Mouse (Mus musculus) forebrain, embryonic 13.5 days (tissue): Measurements from ENCODE around the gene Tldc2. TPM values are rescaled to one million over a fixed set of nuclear protein-coding genes. Genes with fewer than 3 reads are reported as not detected.

Experiments
- ATAC-seq: fragments of 200-750 bp; cut with Nextera tagmentation; 2 replicates; pipeline ENCODE4 v1.8.0; 2017
- H3K27ac ChIP-seq: fragments of 300-500 bp; sonication (generic); 2 replicates; pipeline ENCODE4 v1.5.1; 2015; ENCODE audit warnings: inconsistent platforms, mild to moderate bottlenecking, moderate library complexity
- H3K27me3 ChIP-seq: fragments of 300-500 bp; sonication (generic); 2 replicates; pipeline ENCODE4 v1.6.1; 2015; ENCODE audit warnings: mild to moderate bottlenecking, inconsistent platforms
- H3K36me3 ChIP-seq: fragments of 300-500 bp; sonication (generic); 2 replicates; pipeline ENCODE4 v1.6.1; 2015; ENCODE audit warnings: mild to moderate bottlenecking, inconsistent platforms; ENCODE audit not compliant: poor library complexity, severe bottlenecking
- H3K4me1 ChIP-seq: fragments of 300-500 bp; sonication (generic); 2 replicates; pipeline ENCODE4 v1.6.1; 2015; ENCODE audit warnings: inconsistent platforms
- H3K4me2 ChIP-seq: fragments of 300-500 bp; sonication (generic); 2 replicates; pipeline ENCODE4 v1.6.1; 2015; ENCODE audit warnings: inconsistent platforms, mild to moderate bottlenecking, moderate library complexity
- H3K4me3 ChIP-seq: fragments of 300-500 bp; sonication (generic); 2 replicates; pipeline ENCODE4 v1.5.1; 2015; ENCODE audit warnings: mild to moderate bottlenecking, inconsistent platforms
- H3K9ac ChIP-seq: fragments of 300-500 bp; sonication (generic); 2 replicates; pipeline ENCODE4 v1.6.1; 2015; ENCODE audit warnings: mild to moderate bottlenecking, inconsistent platforms
- H3K9me3 ChIP-seq: fragments of 300-500 bp; sonication (generic); replicated peaks from 2 replicates; pipeline ENCODE4 v1.6.1; 2016; ENCODE audit warnings: inconsistent platforms
- WGBS: fragments of 180-500 bp; shearing (Covaris S2); methylation state at CpG from one replicate; pipeline ENCODE4 v1.1.7; 2015; 5-methylcytosine and 5-hydroxymethylcytosine counted together
- polyA plus RNA-seq: library from polyadenylated mRNA; unstranded; fragments of >200 nt; fragmentation: Nextera tagmentation; extraction: Ambion mirVana; gene quantifications from 2 replicates; pipeline ENCODE4 v1.2.1, GENCODE M21; 2015

Tldc2 gene
- polyA plus RNA-seq, 1 experiment from 2014 or later = not detected

DNA sequence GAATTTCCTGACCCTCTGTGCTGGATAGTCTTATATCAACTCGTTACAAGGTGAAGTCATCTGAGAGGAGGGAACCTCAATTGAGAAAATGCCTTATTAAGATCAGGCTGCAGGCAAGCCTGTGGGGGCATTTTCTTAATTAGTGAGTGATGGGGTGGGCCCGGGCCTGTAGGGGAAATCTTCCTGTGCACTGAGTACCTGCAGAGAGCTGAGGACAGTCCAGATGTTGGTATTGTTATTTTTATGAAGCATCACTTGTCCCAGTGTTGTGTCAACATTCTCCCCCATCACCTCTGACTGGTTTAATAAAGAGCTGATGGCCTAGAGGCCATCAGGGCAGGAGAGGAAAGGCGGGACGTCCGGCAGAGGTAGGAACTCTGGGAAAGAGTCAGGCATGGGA lies 57.3 kb downstream of the Tldc2 start:
- no peak overlapping the region for H3K9ac ChIP-seq
- no peak for ATAC-seq
- no peak overlapping the region for H3K4me2 ChIP-seq
- H3K4me3 ChIP-seq = no peak overlapping the region
- 61% methylated on average over 5 of the region's 5 CpGs for WGBS
- H3K27me3 ChIP-seq = no peaks in the 10 kb centered on the region
- H3K27ac ChIP-seq = no peak overlapping the region
- H3K4me1 ChIP-seq = no peaks in the 10 kb centered on the region
- peaks cover 10% of the 10 kb centered on the region for H3K9me3 ChIP-seq
- H3K36me3 ChIP-seq = peaks cover 39% of the 10 kb centered on the region

DNA sequence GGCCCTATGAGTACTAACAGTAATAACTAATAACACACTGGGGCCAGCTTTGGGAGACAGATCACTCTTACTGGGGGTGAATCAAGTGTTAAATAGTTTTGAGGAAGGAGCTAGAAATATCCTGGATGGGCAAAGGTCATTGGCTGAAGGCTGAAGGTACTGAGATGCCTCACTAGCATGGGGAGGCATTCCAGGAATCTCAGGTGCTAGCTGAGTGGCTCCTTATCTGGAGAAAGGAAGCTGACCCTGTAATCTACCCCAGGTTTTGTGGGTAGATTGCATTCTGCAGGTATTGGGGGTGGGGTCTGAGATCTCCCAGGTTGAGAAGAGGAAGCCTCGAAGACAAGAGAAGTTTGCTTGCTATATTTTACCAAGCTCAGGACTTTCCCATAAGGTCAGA lies 58.3 kb downstream of the Tldc2 start:
- Histone ChIP-seq H3K4me2 (no peak overlapping the region), H3K9ac (no peak overlapping the region), H3K27me3 (no peaks in the 10 kb centered on the region), H3K4me1 (no peaks in the 10 kb centered on the region), H3K36me3 (peaks cover 50% of the 10 kb centered on the region), H3K9me3 (0 out of 2 replicates have a peak, but pooled peaks cover 4% of the 10 kb centered on the region), H3K4me3 (no peak overlapping the region), H3K27ac (no peak overlapping the region)
- ATAC-seq = no peak
- 90% methylated on average over 1 of the region's 1 CpGs for WGBS

Other genes starting within 250 kb of the Tldc2 start
- 63.3 and 73.3 TPM in 2 replicates for gene Tgif2, start 247.0 kb upstream of the Tldc2 start, polyA plus RNA-seq
- 14.0 and 14.2 TPM in 2 replicates for gene 4930518I15Rik, start 229.1 kb upstream of the Tldc2 start, polyA plus RNA-seq
- 151 and 168 TPM in 2 replicates for gene Rab5if, start 223.9 kb upstream of the Tldc2 start, polyA plus RNA-seq
- 0.14 and 0.25 TPM in 2 replicates for gene Sla2, start 199.9 kb upstream of the Tldc2 start, polyA plus RNA-seq
- gene Ndrg3, start 95.0 kb upstream of the Tldc2 start, polyA plus RNA-seq = 68.1 and 72.4 TPM in 2 replicates
- 38.8 TPM in 2 replicates for gene Dsn1, start 79.9 kb upstream of the Tldc2 start, polyA plus RNA-seq
- 4.8 and 5.1 TPM in 2 replicates for gene Soga1, start 7.8 kb upstream of the Tldc2 start, polyA plus RNA-seq
- gene Samhd1, start 48.2 kb downstream of the Tldc2 start, polyA plus RNA-seq = 13.9 and 16.0 TPM in 2 replicates
- 24.3 and 25.6 TPM in 2 replicates for gene Rbl1, start 117.5 kb downstream of the Tldc2 start, polyA plus RNA-seq
- gene Rpn2, start 192.0 kb downstream of the Tldc2 start, polyA plus RNA-seq = 197 and 218 TPM in 2 replicates
- 0.64 and 0.72 TPM in 2 replicates for gene Mroh8, start 192.5 kb downstream of the Tldc2 start, polyA plus RNA-seq